Mouse (Mus musculus) forelimb bud, embryonic 11.5 days (tissue): ENCODE results near the gene Exoc3l2.

ENCODE experiments used
- DNase-seq: peaks from one replicate; pipeline ENCODE4 v3.0.0-alpha.2; 2012; ENCODE audit warnings: low read depth, low spot score

Gene Exoc3l2

GRCm38 (mm10) chr7:19523017-19523756, 60.1 kb downstream of the Exoc3l2 start:
- no peak for DNase-seq

GRCm38 (mm10) chr7:19523757-19524419, 60.8 kb downstream of the Exoc3l2 start:
- DNase-seq: peak; percentile 63

- no peak for DNase-seq
Observed at GRCm38 (mm10) chr7:19524420-19525104, 61.4 kb downstream of the Exoc3l2 start.

GRCm38 (mm10) chr7:19525105-19525481, 62.0 kb downstream of the Exoc3l2 start:
- DNase-seq: no peak

GRCm38 (mm10) chr7:19531077-19531476, 67.9 kb downstream of the Exoc3l2 start:
- no peak for DNase-seq

GRCm38 (mm10) chr7:19532240-19532639, 69.1 kb downstream of the Exoc3l2 start:
- no peak for DNase-seq

GRCm38 (mm10) chr7:19534676-19535075, 71.5 kb downstream of the Exoc3l2 start:
- DNase-seq: no peak

- DNase-seq: no peak
Observed at GRCm38 (mm10) chr7:19540771-19541566, 77.8 kb downstream of the Exoc3l2 start.

GRCm38 (mm10) chr7:19541681-19542154, 78.6 kb downstream of the Exoc3l2 start:
- no peak for DNase-seq

- DNase-seq: no peak
Observed at GRCm38 (mm10) chr7:19542155-19542691, 79.1 kb downstream of the Exoc3l2 start.

- no peak for DNase-seq
Observed at GRCm38 (mm10) chr7:19543584-19543983, 80.5 kb downstream of the Exoc3l2 start.

- no peak for DNase-seq
Observed at GRCm38 (mm10) chr7:19546007-19546406, 82.9 kb downstream of the Exoc3l2 start.
